Mouse (Mus musculus) thymus, adult 2 months (tissue): ENCODE measurements around the gene Micall1. TPM values are rescaled to one million over a fixed set of nuclear protein-coding genes. Genes with fewer than 3 reads are reported as not detected.

ENCODE experiments used
- DNase-seq: peaks from one replicate; pipeline ENCODE4 v3.0.0; 2021
- H3K27ac ChIP-seq: fragments of 200-500 bp; 2 replicates; pipeline ENCODE4 v1.5.1; 2012; ENCODE audit warnings: low read length, control low read depth; ENCODE audit not compliant: control insufficient read depth, insufficient read depth
- H3K27me3 ChIP-seq: fragments of 200-500 bp; 2 replicates; pipeline ENCODE4 v1.6.1; 2012; ENCODE audit warnings: mild to moderate bottlenecking, low read length, moderate library complexity, mixed read lengths; ENCODE audit not compliant: control insufficient read depth, insufficient read depth
- H3K36me3 ChIP-seq: fragments of 200-500 bp; 2 replicates; pipeline ENCODE4 v1.6.1; 2012; ENCODE audit warnings: mild to moderate bottlenecking, low read length, moderate library complexity; ENCODE audit not compliant: control insufficient read depth, insufficient read depth
- H3K4me1 ChIP-seq: fragments of 200-500 bp; replicated peaks from 2 replicates; pipeline ENCODE4 v1.6.1; 2012; ENCODE audit warnings: low read length; ENCODE audit not compliant: control insufficient read depth, insufficient read depth
- H3K4me3 ChIP-seq: fragments of 200-500 bp; 2 replicates; pipeline ENCODE4 v1.5.1; 2012; ENCODE audit warnings: mild to moderate bottlenecking, low read length, control low read depth, moderate library complexity; ENCODE audit not compliant: control insufficient read depth, insufficient read depth
- CTCF ChIP-seq: fragments of 200-500 bp; IDR thresholded peaks from 2 replicates; pipeline ENCODE4 v1.5.1; 2012; ENCODE audit warnings: mild to moderate bottlenecking, control low read depth, low read length, moderate library complexity, borderline replicate concordance; ENCODE audit not compliant: control insufficient read depth, poor library complexity, insufficient read depth; ENCODE audit errors: extremely low read depth
- POLR2A ChIP-seq: fragments of 200-500 bp; IDR thresholded peaks from 2 replicates; pipeline ENCODE4 v1.6.1; 2012; ENCODE audit warnings: mild to moderate bottlenecking, low read length, control low read depth, moderate library complexity; ENCODE audit not compliant: control insufficient read depth, poor library complexity, insufficient read depth; ENCODE audit errors: extremely low read depth
- WGBS: fragments of 180-500 bp; shearing (Covaris S2); methylation state at CpG from one replicate; pipeline ENCODE4 v1.1.7; 2018; 5-methylcytosine and 5-hydroxymethylcytosine counted together
- polyA plus RNA-seq: library from polyadenylated mRNA; depleted of rRNA; stranded (reverse); fragments of >200 nt; gene quantifications from 2 replicates; pipeline ENCODE4 v1.2.3, GENCODE M21; 2012; rRNA removed

Gene Micall1
- 46.1 and 47.3 TPM in 2 replicates for polyA plus RNA-seq

GRCm38 (mm10) chr15:79108421-79109320, at the start of gene Micall1:
Micall1 (plus strand) TSS chr15:79108898.
- TF ChIP-seq CTCF: no peak
- 0 out of 2 replicates have a peak, but pooled peaks have one; percentile 27 for TF ChIP-seq POLR2A
- H3K36me3 ChIP-seq: no peaks in the 10 kb centered on the region
- peaks cover 20% of the 10 kb centered on the region for H3K4me1 ChIP-seq
- H3K4me3 ChIP-seq: peak within 1 kb of the TSS; percentile 97
- peak; percentile 65 for DNase-seq
- H3K27ac ChIP-seq: no peak within 1 kb of the TSS
- WGBS: 1% methylated on average over 83 of the region's 85 CpGs
- no peaks in the 10 kb centered on the region for H3K27me3 ChIP-seq

DNA sequence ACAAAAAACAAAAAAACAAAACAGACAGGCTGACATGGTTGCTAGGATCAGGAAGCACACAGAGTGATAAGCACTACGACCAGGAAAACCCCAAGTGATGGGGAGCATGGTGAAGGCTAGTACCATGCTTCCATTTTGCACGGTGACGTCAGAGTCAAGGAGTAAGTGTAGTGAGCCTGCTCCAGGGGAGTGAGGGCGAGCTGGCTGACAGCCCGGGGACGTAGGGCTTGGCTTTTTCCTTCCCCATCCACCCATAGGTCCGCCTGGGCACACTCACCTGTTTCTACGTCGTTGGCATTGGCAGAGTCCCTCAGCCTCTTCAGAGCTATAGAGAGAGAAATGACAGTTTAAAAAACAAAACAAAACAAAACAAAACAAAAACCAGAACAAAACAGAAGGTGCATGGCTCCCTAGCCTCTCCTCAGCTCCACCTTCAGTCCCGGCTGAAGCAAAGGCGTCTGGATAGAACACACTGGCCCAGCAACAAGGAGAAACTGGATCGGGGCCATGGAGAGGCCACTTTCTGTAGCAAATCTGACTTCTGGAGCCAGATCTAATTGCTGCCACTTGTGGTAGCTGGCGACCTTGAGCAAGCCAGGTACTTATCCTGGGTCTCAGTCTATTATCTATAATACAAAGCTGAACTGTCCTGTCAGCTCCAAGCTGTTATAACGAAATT, 47.7 kb upstream of the Micall1 start:
- WGBS: 96% methylated on average over 14 of the region's 14 CpGs
- DNase-seq: no peak
- Histone ChIP-seq H3K27me3 (no peaks in the 10 kb centered on the region), H3K36me3 (peaks cover 25% of the 10 kb centered on the region), H3K4me1 (peaks cover 2% of the 10 kb centered on the region; the same call in 1 of the 2 replicates), H3K4me3 (no peak overlapping the region), H3K27ac (no peak overlapping the region)
- no peak for TF ChIP-seq CTCF
- no peak for TF ChIP-seq POLR2A

DNA sequence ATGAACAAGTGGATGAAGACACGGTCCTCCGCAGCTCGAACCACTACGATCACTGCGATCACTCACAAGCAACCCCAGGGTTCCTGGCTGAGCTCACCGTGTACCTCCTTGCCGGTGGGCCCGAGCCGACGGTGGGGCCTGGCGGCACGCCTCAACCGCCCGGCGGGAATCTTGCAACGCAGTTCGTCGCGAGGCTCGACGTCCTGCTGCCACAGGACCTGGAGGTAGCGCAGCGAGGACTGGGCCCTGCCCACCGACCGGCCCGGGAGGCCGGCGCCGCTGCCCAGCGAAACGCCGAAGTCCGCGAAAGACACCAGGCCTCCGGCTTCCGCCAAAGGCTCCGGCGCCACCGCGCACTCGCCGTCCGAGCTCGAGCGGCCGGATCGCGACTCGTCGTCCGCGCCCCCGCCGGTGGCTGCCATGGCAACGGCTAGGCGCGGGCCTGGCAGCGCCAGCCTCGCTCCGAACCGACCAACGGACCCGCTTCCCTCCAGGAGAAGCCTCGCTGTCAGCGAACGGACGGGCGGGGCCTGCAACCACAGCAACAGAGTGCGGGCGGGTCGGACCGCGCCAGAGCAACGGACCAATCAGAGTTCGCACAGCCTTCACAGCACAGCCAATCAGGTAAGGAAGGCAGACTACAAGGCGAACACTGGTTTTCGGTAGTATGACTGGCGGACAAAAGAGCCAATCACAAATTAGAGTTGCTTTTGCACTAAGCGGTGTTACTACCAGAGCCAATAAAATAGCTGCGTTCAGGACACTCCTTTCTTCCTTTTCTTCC, 46.1 kb upstream of the Micall1 start, which contains the start of gene Ankrd54:
Gene Ankrd54, minus strand, starts transcription at position 518 of the 784 bp plus-strand sequence.
- DNase-seq: peak; percentile 96
- H3K36me3 ChIP-seq: peaks cover 13% of the 10 kb centered on the region; the same call in 1 of the 2 replicates
- H3K4me1 ChIP-seq: peaks cover 2% of the 10 kb centered on the region; the same call in 1 of the 2 replicates
- TF ChIP-seq POLR2A (peak; percentile 32; the same call in 1 of the 2 replicates), CTCF (peak; percentile 13; the same call in 1 of the 2 replicates)
- H3K27me3 ChIP-seq: no peaks in the 10 kb centered on the region
- H3K4me3 ChIP-seq: peak within 1 kb of the TSS; percentile 80
- H3K27ac ChIP-seq: no peak within 1 kb of the TSS
- WGBS: under 1% methylated on average over 80 of the region's 80 CpGs

- Histone ChIP-seq H3K36me3 (peaks cover 8% of the 10 kb centered on the region; the same call in 1 of the 2 replicates), H3K27ac (no peak overlapping the region), H3K4me1 (peaks cover 2% of the 10 kb centered on the region; the same call in 1 of the 2 replicates), H3K27me3 (no peaks in the 10 kb centered on the region), H3K4me3 (no peak overlapping the region)
- DNase-seq: no peak
- WGBS: 10% methylated on average over 14 of the region's 14 CpGs
- TF ChIP-seq CTCF: no peak
- no peak for TF ChIP-seq POLR2A
Observed at GRCm38 (mm10) chr15:79063160-79063740, 45.4 kb upstream of the Micall1 start.

DNA sequence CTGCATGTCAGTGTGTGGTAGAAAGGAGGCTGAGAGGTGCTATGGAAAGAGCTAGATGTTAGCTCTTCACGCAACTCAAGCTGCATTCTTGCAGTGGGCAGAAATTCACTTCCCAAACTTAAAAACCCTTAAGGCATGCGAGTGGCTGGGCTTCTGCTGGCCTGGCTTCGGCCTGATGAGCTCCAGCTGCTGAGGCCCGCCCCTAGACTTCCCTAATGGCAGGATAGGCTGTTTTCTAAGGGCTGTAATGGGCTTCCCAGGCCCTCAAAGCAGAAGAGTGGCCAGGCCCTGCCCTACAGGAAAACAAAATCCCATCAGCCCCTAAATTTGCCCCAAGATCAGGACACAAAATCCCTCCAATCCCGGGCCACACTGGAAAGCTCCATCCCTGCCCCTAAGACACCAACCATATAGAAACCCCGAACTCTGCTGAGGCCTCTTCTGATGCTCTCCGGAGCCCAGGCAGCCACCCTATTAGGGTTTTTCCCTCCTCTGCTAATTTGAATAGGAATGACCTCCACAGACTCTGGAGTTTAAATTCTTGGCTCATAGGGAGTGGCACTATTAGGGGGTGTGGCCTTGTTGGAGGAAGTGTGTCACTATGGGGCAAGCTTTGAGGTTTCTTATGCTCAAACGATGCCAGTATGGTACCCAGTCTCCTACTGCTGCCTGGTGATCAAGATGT, 43.5 kb upstream of the Micall1 start:
- Histone ChIP-seq H3K27me3 (no peaks in the 10 kb centered on the region), H3K36me3 (0 out of 2 replicates have a peak, but pooled peaks cover 3% of the 10 kb centered on the region), H3K27ac (no peak overlapping the region), H3K4me3 (no peak overlapping the region), H3K4me1 (peaks cover 2% of the 10 kb centered on the region; the same call in 1 of the 2 replicates)
- 84% methylated on average over 8 of the region's 8 CpGs for WGBS
- TF ChIP-seq CTCF: no peak
- TF ChIP-seq POLR2A: no peak
- DNase-seq: no peak
